In genomic region chr9:42897361-42898051, GRCm38 (mm10) we compare ENCODE assay signal across 9 mouse cellular contexts. TPM values are rescaled to one million over a fixed set of nuclear protein-coding genes. Genes with fewer than 3 reads are reported as not detected.
DNase-seq lines count a peak whose midpoint lies in the region; ATAC-seq and TF ChIP-seq lines count a peak whose summit lies in the region.
"Had no signal": no experiment of that assay in that cellular context is flagged by ENCODE, and none has a peak within 500 bp of the region (broad histone marks: within the 10 kb centered on the region; RNA-seq: fewer than 3 reads in every experiment).

No protein-coding gene starts in this region.

- peak; percentile 84 for ATAC-seq in midbrain, embryonic 12.5 days (ENCODE audit: low FRiP score, low read depth)

- H3K4me2 ChIP-seq in midbrain, embryonic 12.5 days (replicated peaks) = peak overlapping the region; percentile 97

- 5% methylated on average over 52 of the region's 52 CpGs for WGBS in thymus, adult 2 months
- 0% methylated on average over 52 of the region's 52 CpGs for WGBS in midbrain, embryonic 12.5 days

- TF ChIP-seq CTCF in thymus, adult 2 months (IDR thresholded peaks at IDR 0.05; ENCODE audit: borderline replicate concordance, control insufficient read depth, extremely low read depth, insufficient read depth, low read length, poor library complexity) = no peak
- no peak for TF ChIP-seq CTCF in gastrocnemius, adult 2 months (IDR thresholded peaks at IDR 0.05)

- no peak for TF ChIP-seq POLR2A in thymus, adult 2 months (IDR thresholded peaks at IDR 0.05; ENCODE audit: control insufficient read depth, extremely low read depth, insufficient read depth, low read length, poor library complexity)

- no peak for DNase-seq in thymus, adult 2 months
- DNase-seq in thymus, postnatal 14 days = no peak
- DNase-seq in cerebellum, postnatal 36 days = peak; percentile 50 to 63
- peak; percentile 64 for DNase-seq in gastrocnemius, adult 2 months
- DNase-seq in induced T-regulatory cell, adult 2 months (ENCODE audit: low read depth) = peak; percentile 18
- peak; percentile 55 to 86 for DNase-seq in left cerebral cortex, postnatal 10 days (ENCODE audit: extremely low spot score in 1 of 2, low spot score in 2 of 2)
- DNase-seq in splenic B cell, adult 2 months (ENCODE audit: low read depth, low spot score) = peak; percentile 29

- H3K4me1 ChIP-seq in thymus, adult 2 months (replicated peaks; ENCODE audit: control insufficient read depth, insufficient read depth, low read length) = 0 out of 2 replicates have a peak, but pooled peaks cover 4% of the 10 kb centered on the region
- H3K4me1 ChIP-seq in midbrain, embryonic 12.5 days = peaks cover 31% of the 10 kb centered on the region

- H3K27ac ChIP-seq in thymus, adult 2 months (ENCODE audit: control insufficient read depth, insufficient read depth, low read length) = no peak overlapping the region
- 0 out of 2 replicates have a peak overlapping the region, but pooled peaks have one; percentile 24 for H3K27ac ChIP-seq in gastrocnemius, adult 2 months
- H3K27ac ChIP-seq in midbrain, embryonic 12.5 days (replicated peaks) = peak overlapping the region; percentile 87

- no peaks in the 10 kb centered on the region for H3K9me3 ChIP-seq in midbrain, embryonic 12.5 days

- H3K9ac ChIP-seq in midbrain, embryonic 12.5 days (replicated peaks) = peak overlapping the region; percentile 67

- intact Hi-C loops in gastrocnemius, adult 2 months (cut with DNase I) = no loop called here
- intact Hi-C loops in left cerebral cortex, postnatal 10 days (cut with DNase I) = no loop called here

- 0 out of 2 replicates have a peak overlapping the region, but pooled peaks have one; percentile 8 for H3K4me3 ChIP-seq in thymus, adult 2 months (ENCODE audit: control insufficient read depth, insufficient read depth, low read length)
- peak overlapping the region; percentile 73 for H3K4me3 ChIP-seq in gastrocnemius, adult 2 months
- H3K4me3 ChIP-seq in midbrain, embryonic 12.5 days = peak overlapping the region; percentile 53

- H3K27me3 ChIP-seq in thymus, adult 2 months (ENCODE audit: control insufficient read depth, insufficient read depth, low read length) = peaks cover 4% of the 10 kb centered on the region
- H3K27me3 ChIP-seq in midbrain, embryonic 12.5 days = peaks cover 62% of the 10 kb centered on the region
- H3K27me3 ChIP-seq in splenic B cell, adult 2 months (ENCODE audit: control insufficient read depth, insufficient read depth, low read length, poor library complexity, severe bottlenecking) = no peaks in the 10 kb centered on the region

- no peaks in the 10 kb centered on the region for H3K36me3 ChIP-seq in thymus, adult 2 months (ENCODE audit: control insufficient read depth, insufficient read depth, low read length)
- no peaks in the 10 kb centered on the region for H3K36me3 ChIP-seq in midbrain, embryonic 12.5 days
- no peaks in the 10 kb centered on the region for H3K36me3 ChIP-seq in splenic B cell, adult 2 months (ENCODE audit: control insufficient read depth, insufficient read depth, low read length, poor library complexity, severe bottlenecking)

RNA-seq across cellular contexts. Expression of gene Grik4, which starts 46.8 kb away (rescaled TPM):
- polyA plus RNA-seq in thymus, adult 2 months (2012; rRNA removed) = 0.04 and 0.16 TPM in 2 replicates
- under 1 TPM in 1 of 2 experiments, not detected in 1; 0.22 TPM for total RNA-seq in gastrocnemius, adult 2 months (2021)
- total RNA-seq in left cerebral cortex, postnatal 10 days (2021) = 10 to 100 TPM; 13.4 to 14.5 TPM
- polyA plus RNA-seq in midbrain, embryonic 12.5 days (2016; fragmentation: Nextera tagmentation; extraction: Ambion mirVana) = 3.6 and 4.8 TPM in 2 replicates
- total RNA-seq: neutrophil, adult 5-6 weeks had no signal

Comparison
In these comparisons a context has a peak if more than half of its experiments do, and no peak if none do; other contexts are left out.
1. DNase-seq: peak in cerebellum, postnatal 36 days (2 of 2), gastrocnemius, adult 2 months (single experiment), induced T-regulatory cell, adult 2 months (single experiment), left cerebral cortex, postnatal 10 days (2 of 2) and splenic B cell, adult 2 months (single experiment); none in thymus, adult 2 months (single experiment) and thymus, postnatal 14 days (single experiment).
2. H3K4me3 ChIP-seq: peak in every context shown above with its lines; median percentile 73 in gastrocnemius, adult 2 months; 53 in midbrain, embryonic 12.5 days; 8 in thymus, adult 2 months.
3. RNA of gene Grik4, which starts 46.8 kb away (total RNA-seq): 13.4 to 14.5 TPM in left cerebral cortex, postnatal 10 days; 0.22 TPM in gastrocnemius, adult 2 months; every median in the first group is over 10 times any median in the second.